Mouse (Mus musculus) naive thymus-derived CD4-positive, alpha-beta T cell, adult 2 months (primary cell): ENCODE data around the gene Alkbh5.
"Not testable (repeated sequence)": the region's sequence is repeated elsewhere in the genome, so short reads cannot be mapped to it uniquely, and the experiment has no call there.

ENCODE experiments used
- DNase-seq: peaks from one replicate; pipeline ENCODE4 v3.0.0-alpha.2; 2011; ENCODE audit warnings: low read depth

Gene Alkbh5

GRCm38 (mm10) chr11:60543211-60543610, 7.0 kb downstream of the Alkbh5 start:
- DNase-seq: not testable (repeated sequence)

- no peak for DNase-seq
These were observed 9.3 kb downstream of the Alkbh5 start for GRCm38 (mm10) chr11:60545433-60545832.

- no peak for DNase-seq
These were observed 11.9 kb downstream of the Alkbh5 start for GRCm38 (mm10) chr11:60548112-60548511.

GRCm38 (mm10) chr11:60553091-60553490, 16.9 kb downstream of the Alkbh5 start:
- DNase-seq: peak; percentile 1

- DNase-seq: peak; percentile 0
These were observed 21.5 kb downstream of the Alkbh5 start for GRCm38 (mm10) chr11:60557675-60558074.

GRCm38 (mm10) chr11:60559342-60559741, 23.2 kb downstream of the Alkbh5 start:
- DNase-seq: peak; percentile 63

GRCm38 (mm10) chr11:60574006-60574405, 37.8 kb downstream of the Alkbh5 start:
- not testable (repeated sequence) for DNase-seq
